Mouse (Mus musculus) fat pad, adult 2 months (tissue): ENCODE results near the gene Pdzd7.
"Not testable (repeated sequence)": the region's sequence is repeated elsewhere in the genome, so short reads cannot be mapped to it uniquely, and the experiment has no call there.

ENCODE experiments used
- DNase-seq: peaks from one replicate; pipeline ENCODE4 v3.0.0-alpha.2; 2011; ENCODE audit warnings: low read depth, low spot score; ENCODE audit errors: extremely low read depth

Pdzd7 gene

GRCm38 (mm10) chr19:45058841-45059240 lies 13.3 kb upstream of the Pdzd7 start:
- DNase-seq = no peak

DNA sequence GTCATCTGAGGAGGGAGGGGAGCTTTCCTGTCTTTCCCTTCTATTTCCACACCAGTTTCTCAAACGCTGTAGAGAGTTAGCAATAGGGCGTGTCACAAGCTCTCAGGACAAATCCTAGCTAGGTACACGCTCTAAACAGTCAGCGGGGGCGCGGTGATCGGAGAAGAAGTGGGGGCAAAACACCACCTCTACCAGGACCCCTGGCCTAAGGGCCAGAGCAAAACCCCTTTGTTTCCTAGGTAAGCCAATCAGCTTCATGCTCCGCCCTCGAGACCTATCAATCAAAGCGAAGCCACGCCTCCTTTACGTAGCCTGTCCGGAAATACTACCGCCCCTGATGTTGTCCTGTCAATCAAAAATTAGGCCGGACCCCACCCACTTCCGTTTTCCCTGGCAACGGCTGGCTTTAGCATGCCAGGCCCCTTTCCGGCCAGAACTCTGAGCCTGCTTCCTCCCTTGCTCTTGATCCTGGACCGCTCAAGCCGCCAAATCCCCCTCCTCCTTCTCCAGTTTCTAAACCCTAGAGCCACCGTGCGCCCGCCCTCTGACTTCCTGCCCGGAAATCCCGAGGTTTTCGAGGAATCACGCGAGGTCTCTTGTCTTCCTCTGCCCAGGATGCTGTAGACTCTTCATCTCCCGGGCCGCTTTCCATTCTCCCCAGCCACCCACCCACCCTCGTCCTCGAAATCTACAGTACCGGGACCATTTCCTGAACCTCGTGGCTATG lies 12.8 kb upstream of the Pdzd7 start:
- DNase-seq = no peak

GRCm38 (mm10) chr19:45057724-45058112 lies 12.2 kb upstream of the Pdzd7 start:
- no peak for DNase-seq

DNA sequence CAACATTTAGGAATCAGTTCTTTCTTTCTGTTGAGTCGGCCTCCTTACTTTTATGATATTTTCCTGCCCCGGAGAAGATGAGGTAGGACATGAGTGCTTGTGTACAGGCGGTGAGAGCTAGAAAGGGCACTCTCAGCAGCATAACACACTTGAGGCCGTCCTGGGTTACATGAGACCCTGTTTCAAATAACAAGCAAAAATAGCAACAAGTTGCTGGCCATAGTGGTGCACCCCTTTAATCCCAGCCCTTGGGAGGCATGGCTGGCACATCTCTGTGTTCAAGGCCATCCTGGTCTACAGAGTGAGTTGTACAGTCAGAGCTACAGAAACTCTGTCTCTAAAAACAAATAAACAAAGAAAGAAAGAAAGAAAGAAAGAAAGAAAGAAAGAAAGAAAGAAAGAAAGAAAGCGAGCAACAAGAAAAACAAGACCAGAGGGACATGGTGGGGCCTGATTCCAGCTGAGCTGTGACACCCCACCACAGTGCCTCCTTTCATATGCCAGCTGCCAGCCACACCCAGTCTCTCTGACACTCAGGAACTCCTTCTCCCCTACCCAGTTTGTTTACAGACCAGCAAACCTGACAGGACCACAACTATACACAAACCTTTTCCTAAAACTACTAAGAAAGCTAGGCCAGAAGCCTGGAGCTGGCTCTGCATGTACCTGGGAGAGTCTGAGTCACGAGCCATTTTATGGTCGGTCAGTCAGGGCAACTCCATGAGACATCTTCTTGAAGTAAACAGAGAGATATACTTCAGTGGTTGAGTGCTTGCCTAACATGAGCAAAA lies 11.6 kb upstream of the Pdzd7 start:
- no peak for DNase-seq

DNA sequence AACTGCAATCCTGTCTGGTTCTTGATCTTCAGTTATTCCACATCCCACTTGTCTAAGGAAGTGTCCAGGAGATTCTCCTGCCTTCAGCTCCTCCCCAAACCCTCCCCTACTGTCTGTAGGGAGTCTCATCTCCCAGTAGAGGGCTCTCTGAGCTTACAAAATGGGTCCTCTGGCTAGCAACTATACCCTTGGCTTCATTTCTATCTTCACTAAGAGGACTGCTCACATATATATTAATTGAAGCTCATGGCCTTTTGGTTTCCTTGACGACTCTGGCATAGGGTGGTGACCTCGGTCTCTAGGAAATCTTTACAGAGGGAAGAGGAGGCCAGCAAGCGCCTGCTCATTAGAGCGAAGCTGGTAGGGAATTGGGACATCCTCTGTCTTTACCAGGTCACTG lies 10.8 kb upstream of the Pdzd7 start:
- DNase-seq = no peak

DNA sequence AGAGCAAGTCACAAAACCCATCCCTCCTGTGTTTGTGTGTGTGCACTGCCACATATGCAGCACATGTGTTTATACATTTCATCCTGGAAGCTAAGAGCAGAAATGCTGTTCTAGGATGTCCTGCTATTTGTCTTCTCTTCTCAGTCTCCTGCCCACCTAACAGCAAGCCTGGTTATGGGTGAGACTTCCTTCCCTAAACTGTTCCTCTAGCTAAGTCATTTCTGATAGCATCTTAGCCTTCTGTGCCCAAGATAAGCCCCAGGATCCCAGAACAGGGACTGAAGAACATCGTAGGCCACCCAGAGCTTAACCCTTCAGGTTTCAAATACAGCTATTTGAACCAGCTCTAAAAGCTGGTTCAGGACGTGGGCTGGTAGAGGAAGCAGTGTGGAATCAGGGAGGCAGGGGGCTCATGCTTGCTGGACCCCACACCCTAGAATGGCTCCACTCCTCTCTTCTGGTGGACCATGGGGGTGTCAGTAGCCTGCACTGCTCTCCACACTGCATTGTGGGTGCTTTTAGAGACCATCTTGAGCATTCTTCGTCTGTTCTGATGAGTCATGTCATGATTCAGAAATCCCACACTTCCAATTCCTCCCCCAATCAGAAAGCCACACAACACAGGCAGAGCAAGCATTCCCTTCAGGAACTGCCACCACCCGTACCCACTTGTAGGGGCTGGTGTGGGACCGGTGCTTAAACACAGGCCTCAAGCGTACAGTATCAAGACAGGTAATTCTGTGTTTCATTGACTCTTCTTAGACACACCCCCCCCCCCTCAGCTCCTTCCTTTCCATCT lies 9.6 kb upstream of the Pdzd7 start:
- DNase-seq = no peak

GRCm38 (mm10) chr19:45053451-45053850 lies 7.9 kb upstream of the Pdzd7 start:
- no peak for DNase-seq

DNA sequence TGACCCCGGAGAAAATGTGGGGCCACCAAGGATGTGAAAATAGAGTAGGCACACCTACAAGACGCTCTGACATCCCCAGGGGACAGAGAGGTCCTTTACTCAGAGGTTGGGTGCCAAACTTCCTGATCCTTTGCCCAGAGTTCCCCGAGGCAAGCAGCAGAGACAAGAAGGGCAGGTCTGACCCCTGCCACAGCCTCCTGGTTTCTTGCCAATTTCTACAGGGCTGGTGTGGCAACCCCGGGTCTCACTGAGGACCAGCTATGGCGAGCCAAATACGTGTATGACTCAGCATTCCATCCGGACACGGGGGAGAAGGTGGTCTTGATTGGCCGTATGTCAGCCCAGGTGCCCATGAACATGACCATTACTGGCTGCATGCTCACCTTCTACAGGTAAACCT lies 4.0 kb upstream of the Pdzd7 start:
- no peak for DNase-seq

- DNase-seq = no peak
Measured at GRCm38 (mm10) chr19:45048644-45049365, 3.3 kb upstream of the Pdzd7 start.

DNA sequence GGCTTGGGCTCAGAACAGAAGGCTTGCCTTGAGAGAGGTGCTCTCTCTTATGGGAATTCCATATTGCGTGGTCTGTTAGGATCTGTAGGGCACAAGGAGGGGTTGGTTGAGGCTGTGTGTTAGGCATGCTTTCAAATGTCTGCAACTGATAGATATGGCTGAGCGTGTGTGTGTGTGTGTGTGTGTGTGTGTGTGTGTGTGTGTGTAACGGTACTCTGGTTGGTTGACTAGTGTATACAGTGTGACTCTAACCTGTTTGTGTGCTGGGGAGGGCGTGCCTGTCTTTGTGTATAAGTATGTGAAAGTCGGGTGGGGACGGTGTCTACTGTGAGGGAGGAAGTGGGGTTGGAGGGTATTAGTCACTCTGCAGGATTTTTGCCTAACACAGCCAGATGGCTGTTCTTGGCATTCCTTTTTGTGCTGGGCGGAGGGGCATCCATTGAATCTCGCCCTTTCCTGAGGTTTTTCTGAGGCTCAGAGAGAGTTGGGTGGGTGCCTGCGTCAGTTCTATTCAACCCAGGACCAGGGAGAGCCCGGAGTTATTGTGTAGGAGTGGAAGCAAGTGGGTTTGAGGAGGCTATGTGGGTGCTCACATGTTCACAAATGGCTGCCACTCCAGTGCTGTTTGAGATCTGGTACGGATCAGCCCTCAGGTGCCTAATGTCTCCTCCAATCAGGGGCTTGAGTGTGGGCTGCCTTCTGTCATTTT lies 2.6 kb upstream of the Pdzd7 start:
- no peak for DNase-seq

DNA sequence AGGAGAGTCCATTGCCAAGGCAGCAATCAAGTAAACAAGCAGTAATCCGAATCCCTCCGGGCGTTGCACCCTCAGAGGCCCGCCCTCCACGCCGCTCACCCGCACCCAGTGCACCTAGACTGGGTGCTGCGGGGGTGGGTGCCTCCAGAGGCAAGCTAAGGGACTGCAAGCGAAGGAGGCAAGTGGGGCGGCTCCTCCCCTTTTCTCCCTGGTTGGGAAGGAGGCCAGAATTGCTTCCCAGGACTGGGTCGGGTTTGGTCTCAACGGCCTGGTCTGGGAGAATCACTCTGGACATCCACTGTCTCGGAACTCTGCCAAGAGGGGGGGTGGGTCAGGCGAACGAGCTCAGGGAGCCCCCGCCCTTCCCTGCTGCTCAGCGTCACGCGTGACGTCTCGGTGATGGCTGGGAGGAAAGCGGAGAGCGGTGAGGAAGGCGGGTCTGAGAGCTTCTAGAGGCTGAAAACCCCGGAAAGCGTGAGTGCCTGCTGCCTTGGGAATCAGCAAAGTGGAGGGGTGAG lies 2.0 kb upstream of the Pdzd7 start, which contains the start of gene Sfxn3:
TSS of gene Sfxn3 (plus strand) at position 87 of the 518 bp plus-strand sequence.
- DNase-seq = no peak

- no peak for DNase-seq
Measured at GRCm38 (mm10) chr19:45046523-45047321, 1.2 kb upstream of the Pdzd7 start.

- no peak for DNase-seq
Measured at GRCm38 (mm10) chr19:45045236-45045635, 281 bp downstream of the Pdzd7 start.

DNA sequence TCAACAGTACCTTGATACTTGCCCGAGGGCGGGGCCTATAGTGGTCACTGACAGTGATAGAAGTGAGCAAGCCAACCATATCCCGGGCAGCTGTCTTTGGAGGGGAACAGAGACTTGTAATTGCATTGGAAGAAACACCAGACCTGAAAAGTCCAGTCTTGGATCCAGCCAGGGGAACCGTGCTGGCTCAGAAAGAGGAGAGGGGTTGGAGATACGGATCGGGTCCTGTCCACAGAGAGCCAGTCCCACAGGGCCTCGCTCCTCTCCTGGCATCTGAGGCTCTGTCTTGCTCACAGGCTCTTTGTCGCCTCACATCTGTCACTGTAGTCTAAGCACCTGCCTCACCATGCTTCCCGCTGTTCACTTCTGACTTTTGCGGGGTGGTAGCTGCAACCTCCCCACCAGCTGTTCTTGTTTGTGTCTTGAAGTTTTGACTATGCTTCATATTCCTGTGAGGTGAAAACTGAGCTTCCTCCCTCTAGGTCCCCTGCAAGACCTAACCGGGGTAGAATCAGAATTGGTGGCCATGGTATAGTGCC lies 1.1 kb downstream of the Pdzd7 start:
- DNase-seq = no peak

DNA sequence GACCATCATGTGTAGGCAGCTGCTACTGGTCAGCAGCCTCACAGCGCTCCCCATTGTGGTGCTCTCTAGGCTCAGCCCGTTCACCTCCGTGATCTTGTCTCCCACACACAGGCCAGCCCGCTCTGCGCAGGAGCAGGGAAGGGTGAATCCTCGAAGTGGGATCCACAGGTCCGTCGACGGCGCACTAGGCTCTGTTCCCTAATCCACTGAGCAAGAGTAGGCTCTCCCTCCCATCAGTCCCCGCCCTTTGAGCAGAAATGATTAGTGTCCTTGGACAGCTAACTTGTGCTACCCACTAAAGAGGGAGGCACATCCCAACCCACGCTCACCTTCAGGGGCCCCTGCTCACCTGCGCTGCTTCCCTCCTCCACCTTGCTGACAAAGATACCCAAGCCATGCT lies 5.3 kb downstream of the Pdzd7 start:
- no peak for DNase-seq

DNA sequence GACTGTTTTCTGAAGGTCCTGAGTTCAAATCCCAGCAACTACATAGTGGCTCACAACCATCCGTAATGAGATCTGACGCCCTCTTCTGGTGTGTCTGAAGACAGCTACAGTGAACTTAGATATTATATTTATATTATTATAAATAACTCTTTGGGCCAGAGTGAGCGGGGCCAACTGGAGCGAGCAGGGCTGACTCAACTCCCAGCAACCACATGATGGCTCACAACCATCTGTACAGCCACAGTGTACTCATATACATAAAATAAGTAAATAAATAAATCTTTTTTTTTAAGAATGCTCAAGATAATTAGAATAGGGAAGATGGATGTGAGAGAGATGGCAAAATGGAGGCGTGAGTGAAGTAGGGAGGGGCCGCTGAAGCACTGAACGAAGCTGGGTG lies 7.3 kb downstream of the Pdzd7 start:
- not testable (repeated sequence) for DNase-seq

- no peak for DNase-seq
Measured at GRCm38 (mm10) chr19:45036867-45037266, 8.7 kb downstream of the Pdzd7 start.

DNA sequence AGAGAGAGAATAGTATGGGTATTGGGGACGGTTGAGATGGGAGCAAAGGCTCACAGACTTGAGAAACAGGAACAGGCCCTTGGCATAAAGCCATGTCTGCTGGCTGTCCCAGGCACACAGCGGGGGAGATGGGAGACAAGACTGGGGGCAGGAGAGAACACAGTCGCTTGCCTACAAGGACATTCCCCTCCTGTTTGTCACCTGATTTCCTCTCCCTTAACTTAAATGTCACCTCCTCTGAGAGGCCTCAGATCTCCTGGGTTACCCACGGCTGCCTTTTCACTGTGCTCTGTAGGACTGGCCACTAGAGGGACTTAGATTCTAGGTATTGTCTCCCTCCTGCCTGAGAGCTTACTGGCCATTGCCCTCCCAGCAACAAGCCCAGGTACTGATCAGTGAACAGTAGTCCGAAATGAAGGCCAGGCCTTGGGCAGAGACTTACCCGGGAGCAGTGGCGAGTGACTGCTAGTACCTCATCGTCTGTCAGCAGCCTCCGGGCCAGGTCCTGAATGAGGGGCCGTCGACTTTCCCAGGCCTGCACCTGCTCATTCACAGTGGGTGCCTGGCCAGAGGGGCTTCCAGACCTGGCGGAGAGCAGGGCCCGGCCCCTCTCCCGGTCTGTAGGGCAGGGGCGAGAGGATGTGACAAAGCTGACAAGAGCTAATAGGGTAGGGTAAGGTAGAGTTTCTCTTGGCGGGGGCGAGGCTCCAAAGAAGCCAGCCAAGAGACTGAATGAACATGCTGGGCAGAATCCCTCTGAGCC lies 12.8 kb downstream of the Pdzd7 start:
- DNase-seq = no peak
